Comparison of ENCODE assay signal across 10 mouse cellular contexts in the genomic region with DNA sequence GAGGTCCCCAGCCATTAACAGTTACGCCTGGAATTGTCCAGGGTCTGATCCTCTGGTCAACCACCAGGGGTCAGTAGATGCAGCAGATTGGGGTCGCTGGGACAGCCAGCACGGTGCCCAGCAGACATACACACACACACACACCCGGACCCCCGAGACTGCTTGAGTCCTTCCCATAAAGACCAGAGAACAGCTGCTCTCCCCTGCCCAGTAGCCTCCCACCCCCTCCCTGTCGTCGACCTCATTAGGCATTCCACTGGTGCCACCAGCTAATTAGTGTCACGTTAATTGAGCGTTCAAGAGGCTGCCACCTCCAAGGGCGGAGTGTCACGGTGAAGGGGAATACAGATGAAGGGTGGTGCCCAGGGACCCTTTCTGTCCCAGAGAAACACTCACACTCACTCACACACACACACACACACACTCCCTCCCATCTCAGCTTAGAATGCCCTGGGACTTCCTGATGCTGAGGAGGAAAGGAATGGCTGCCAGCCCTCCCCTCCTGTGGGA. TPM values are rescaled to one million over a fixed set of nuclear protein-coding genes. Genes with fewer than 3 reads are reported as not detected.
DNase-seq lines count a peak whose midpoint lies in the region; ATAC-seq and TF ChIP-seq lines count a peak whose summit lies in the region.
"Had no signal": no experiment of that assay in that cellular context is flagged by ENCODE, and none has a peak within 500 bp of the region (broad histone marks: within the 10 kb centered on the region; RNA-seq: fewer than 3 reads in every experiment).

No protein-coding gene starts in this region.

- H3K4me3 ChIP-seq in hindbrain, embryonic 15.5 days: no peak overlapping the region
- no peak overlapping the region for H3K4me3 ChIP-seq in small intestine, adult 2 months (ENCODE audit: low read depth, low read length)
- H3K4me3 ChIP-seq: embryonic facial prominence, embryonic 12.5 days had no signal

- no peak overlapping the region for H3K4me2 ChIP-seq in hindbrain, embryonic 15.5 days
- H3K4me2 ChIP-seq: embryonic facial prominence, embryonic 12.5 days had no signal

- H3K36me3 ChIP-seq in hindbrain, embryonic 15.5 days: no peaks in the 10 kb centered on the region
- no peaks in the 10 kb centered on the region for H3K36me3 ChIP-seq in small intestine, adult 2 months (ENCODE audit: control insufficient read depth, insufficient read depth, low read length)
- H3K36me3 ChIP-seq: embryonic facial prominence, embryonic 12.5 days had no signal

- peak overlapping the region; percentile 54; the same call in 1 of the 2 replicates for H3K27ac ChIP-seq in hindbrain, embryonic 15.5 days (replicated peaks)
- no peak overlapping the region for H3K27ac ChIP-seq in small intestine, adult 2 months (ENCODE audit: insufficient read depth, low read depth, low read length)
- H3K27ac ChIP-seq: embryonic facial prominence, embryonic 12.5 days had no signal

- H3K4me1 ChIP-seq in hindbrain, embryonic 15.5 days (replicated peaks): peaks cover 56% of the 10 kb centered on the region
- H3K4me1 ChIP-seq in small intestine, adult 2 months (ENCODE audit: control insufficient read depth, insufficient read depth, insufficient read length, low read length): peaks cover 2% of the 10 kb centered on the region; the same call in 1 of the 2 replicates

- H3K9ac ChIP-seq in hindbrain, embryonic 15.5 days: no peak overlapping the region
- H3K9ac ChIP-seq: embryonic facial prominence, embryonic 12.5 days had no signal

- peak; percentile 22; the same call in 1 of the 2 replicates for TF ChIP-seq CTCF in small intestine, adult 2 months (IDR thresholded peaks at IDR 0.05; ENCODE audit: extremely low read depth, insufficient read length, insufficient replicate concordance, low read depth, low read length)

- H3K9me3 ChIP-seq in hindbrain, embryonic 15.5 days: no peaks in the 10 kb centered on the region
- H3K9me3 ChIP-seq: embryonic facial prominence, embryonic 12.5 days had no signal

- DNase-seq in cerebellum, postnatal 10 days: peak; percentile 67 to 78
- no peak for DNase-seq in cerebellum, adult 9-11 months
- DNase-seq in lung, postnatal 10 days: peak; percentile 53
- no peak for DNase-seq in lung, postnatal 4 days
- no peak for DNase-seq in layer of hippocampus, adult 9-11 months
- no peak for DNase-seq in adrenal gland, postnatal 14 days
- DNase-seq: layer of hippocampus, postnatal 36 days had no signal

- no peaks in the 10 kb centered on the region for H3K27me3 ChIP-seq in hindbrain, embryonic 15.5 days
- no peaks in the 10 kb centered on the region for H3K27me3 ChIP-seq in small intestine, adult 2 months (ENCODE audit: control insufficient read depth, insufficient read depth, low read length)
- H3K27me3 ChIP-seq: embryonic facial prominence, embryonic 12.5 days had no signal

- no peak for TF ChIP-seq POLR2A in small intestine, adult 2 months (IDR thresholded peaks at IDR 0.05; ENCODE audit: low read depth, low read length)

- peak; percentile 16 for ATAC-seq in hindbrain, embryonic 15.5 days (ENCODE audit: low FRiP score, low read depth)

- WGBS in hindbrain, embryonic 15.5 days: 15% methylated on average over 11 of the region's 11 CpGs
- WGBS in small intestine, adult 2 months: 60% methylated on average over 11 of the region's 11 CpGs

RNA-seq across cellular contexts. Expression of gene Fam222a, which starts 37.0 kb away (rescaled TPM):
- 6.6 and 8.3 TPM in 2 replicates for polyA plus RNA-seq in hindbrain, embryonic 15.5 days (2015; fragmentation: Nextera tagmentation; extraction: Ambion mirVana)
- polyA plus RNA-seq in small intestine, adult 2 months (2012; rRNA removed): 2.8 and 5.3 TPM in 2 replicates
- 55.8 and 77.0 TPM in 2 replicates for total RNA-seq in adrenal gland, postnatal 14 days (2021)

RNA-seq across cellular contexts. Expression of gene Trpv4, which starts 53.4 kb away (rescaled TPM):
- polyA plus RNA-seq in hindbrain, embryonic 15.5 days (2015; fragmentation: Nextera tagmentation; extraction: Ambion mirVana): 1.6 and 1.9 TPM in 2 replicates
- polyA plus RNA-seq in small intestine, adult 2 months (2012; rRNA removed): 2.4 and 2.9 TPM in 2 replicates
- total RNA-seq in adrenal gland, postnatal 14 days (2021): 2.1 and 3.6 TPM in 2 replicates

Comparison
In these comparisons a context has a peak if more than half of its experiments do, and no peak if none do; other contexts are left out.
1. DNase-seq: peak in cerebellum, postnatal 10 days (2 of 2) and lung, postnatal 10 days (single experiment); none in cerebellum, adult 9-11 months (single experiment), lung, postnatal 4 days (0 of 2), layer of hippocampus, adult 9-11 months (single experiment) and adrenal gland, postnatal 14 days (single experiment).